ENCODE assay signal across 12 mouse cellular contexts in genomic region chr15:12279816-12280215, GRCm38 (mm10). TPM values are rescaled to one million over a fixed set of nuclear protein-coding genes. Genes with fewer than 3 reads are reported as not detected.
"Had no signal": no experiment of that assay in that cellular context is flagged by ENCODE, and none has a peak within 500 bp of the region (broad histone marks: within the 10 kb centered on the region; RNA-seq: fewer than 3 reads in every experiment).

No protein-coding gene starts in this region.

- ATAC-seq: midbrain, embryonic 13.5 days; midbrain, embryonic 15.5 days had no signal

- DNase-seq: lung, adult 18-20 months; lung, embryonic 14.5 days; lung, postnatal 10 days; lung, postnatal 4 days; right cerebral cortex, postnatal 14 days; thymus, adult 2 months; thymus, postnatal 36 days had no signal

RNA-seq across cellular contexts. Expression of gene 1810049J17Rik, which starts 41.9 kb away (rescaled TPM):
- total RNA-seq: midbrain, postnatal 0 days; monocyte, adult 5-6 weeks; neutrophil, adult 5-6 weeks had no signal
